Mouse (Mus musculus): Measurements from ENCODE around the gene Fam186b. TPM values are rescaled to one million over a fixed set of nuclear protein-coding genes. Genes with fewer than 3 reads are reported as not detected.

Fam186b gene
- 1 to 10 TPM; 1.4 to 1.5 TPM for total RNA-seq (2021)

GRCm38 (mm10) chr15:99295484-99295981 is at the start of gene Fam186b:
Gene Fam186b, minus strand, starts transcription at chr15:99295888.
- DNase-seq (ENCODE audit: extremely low spot score in 1 of 2, low spot score in 2 of 2) = peak in 1 of 2 experiments; percentile 65
- intact Hi-C loops (cut with DNase I) = no loop called here

- no peak for DNase-seq (ENCODE audit: extremely low spot score in 1 of 2, low spot score in 2 of 2)
- intact Hi-C loops (cut with DNase I) = no loop called here
These were observed 49.3 kb upstream of the Fam186b start for GRCm38 (mm10) chr15:99344961-99345360.

- DNase-seq (ENCODE audit: extremely low spot score in 1 of 2, low spot score in 2 of 2) = no peak
- intact Hi-C loops (cut with DNase I) = no loop called here
These were observed 48.6 kb upstream of the Fam186b start for GRCm38 (mm10) chr15:99344148-99344870.

- intact Hi-C loops (cut with DNase I) = no loop called here
- DNase-seq (ENCODE audit: extremely low spot score in 1 of 2, low spot score in 2 of 2) = peak; percentile 60 to 70
These were observed 47.9 kb upstream of the Fam186b start for GRCm38 (mm10) chr15:99343414-99344147.

- no peak for DNase-seq (ENCODE audit: extremely low spot score in 1 of 2, low spot score in 2 of 2)
- intact Hi-C loops (cut with DNase I) = no loop called here
These were observed 46.7 kb upstream of the Fam186b start for GRCm38 (mm10) chr15:99342194-99342981.

GRCm38 (mm10) chr15:99341102-99341501 is 45.4 kb upstream of the Fam186b start:
- DNase-seq (ENCODE audit: extremely low spot score in 1 of 2, low spot score in 2 of 2) = no peak
- intact Hi-C loops (cut with DNase I) = no loop called here

- intact Hi-C loops (cut with DNase I) = no loop called here
- no peak for DNase-seq (ENCODE audit: extremely low spot score in 1 of 2, low spot score in 2 of 2)
These were observed 44.0 kb upstream of the Fam186b start for GRCm38 (mm10) chr15:99339669-99340068.

- intact Hi-C loops (cut with DNase I) = no loop called here
- DNase-seq (ENCODE audit: extremely low spot score in 1 of 2, low spot score in 2 of 2) = no peak
These were observed 43.2 kb upstream of the Fam186b start for GRCm38 (mm10) chr15:99338916-99339315.

- intact Hi-C loops (cut with DNase I) = no loop called here
- no peak for DNase-seq (ENCODE audit: extremely low spot score in 1 of 2, low spot score in 2 of 2)
These were observed 40.2 kb upstream of the Fam186b start for GRCm38 (mm10) chr15:99335801-99336320.

- intact Hi-C loops (cut with DNase I) = no loop called here
- DNase-seq (ENCODE audit: extremely low spot score in 1 of 2, low spot score in 2 of 2) = no peak
These were observed 38.8 kb upstream of the Fam186b start for GRCm38 (mm10) chr15:99334500-99334899.

- peak in 1 of 2 experiments; percentile 74 for DNase-seq (ENCODE audit: extremely low spot score in 1 of 2, low spot score in 2 of 2)
- intact Hi-C loops (cut with DNase I) = no loop called here
These were observed 38.0 kb upstream of the Fam186b start for GRCm38 (mm10) chr15:99333676-99334065.

GRCm38 (mm10) chr15:99332921-99333675 is 37.4 kb upstream of the Fam186b start:
- intact Hi-C loops (cut with DNase I) = no loop called here
- DNase-seq (ENCODE audit: extremely low spot score in 1 of 2, low spot score in 2 of 2) = peak; percentile 50 to 87

- intact Hi-C loops (cut with DNase I) = no loop called here
- DNase-seq (ENCODE audit: extremely low spot score in 1 of 2, low spot score in 2 of 2) = no peak
These were observed 36.4 kb upstream of the Fam186b start for GRCm38 (mm10) chr15:99332111-99332510.

GRCm38 (mm10) chr15:99331341-99331740 is 35.7 kb upstream of the Fam186b start:
- no peak for DNase-seq (ENCODE audit: extremely low spot score in 1 of 2, low spot score in 2 of 2)
- intact Hi-C loops (cut with DNase I) = no loop called here

- intact Hi-C loops (cut with DNase I) = no loop called here
These were observed 34.6 kb upstream of the Fam186b start for GRCm38 (mm10) chr15:99330324-99330723.

GRCm38 (mm10) chr15:99328011-99328410 is 32.3 kb upstream of the Fam186b start:
- intact Hi-C loops (cut with DNase I) = no loop called here
- no peak for DNase-seq (ENCODE audit: extremely low spot score in 1 of 2, low spot score in 2 of 2)

More at GRCm38 (mm10) chr15:99330324-99330723, 34.6 kb upstream of the Fam186b start:
- no peak for DNase-seq (ENCODE audit: extremely low spot score in 1 of 2, low spot score in 2 of 2)

GRCm38 (mm10) chr15:99326959-99327358 is 31.3 kb upstream of the Fam186b start:
- no peak for DNase-seq (ENCODE audit: extremely low spot score in 1 of 2, low spot score in 2 of 2)
- intact Hi-C loops (cut with DNase I) = loop anchor here (2.0 kb wide), 1 partner anchor 40 kb away; no protein-coding TSS in a partner anchor

- peak in 1 of 2 experiments; percentile 52 for DNase-seq (ENCODE audit: extremely low spot score in 1 of 2, low spot score in 2 of 2)
- intact Hi-C loops (cut with DNase I) = loop anchor here (2.0 kb wide), 1 partner anchor 40 kb away; no protein-coding TSS in a partner anchor
These were observed 30.7 kb upstream of the Fam186b start for GRCm38 (mm10) chr15:99326407-99326806.

Data from left cerebral cortex, postnatal 10 days (tissue).